ENCODE assay signal across 10 mouse cellular contexts in genomic region chr15:4376221-4376631, GRCm38 (mm10). TPM values are rescaled to one million over a fixed set of nuclear protein-coding genes. Genes with fewer than 3 reads are reported as not detected.
DNase-seq lines count a peak whose midpoint lies in the region; ATAC-seq lines count a peak whose summit lies in the region.
"Had no signal": no experiment of that assay in that cellular context is flagged by ENCODE, and none has a peak within 500 bp of the region (broad histone marks: within the 10 kb centered on the region; RNA-seq: fewer than 3 reads in every experiment).

No protein-coding gene starts in this region.

- DNase-seq in embryo, embryonic 10 days (ENCODE audit: low spot score) = peak; percentile 39
- DNase-seq in embryo, embryonic 9.5 days (ENCODE audit: extremely low spot score) = no peak
- no peak for DNase-seq in lung, postnatal 4 days
- DNase-seq in lung, adult 18-20 months = no peak

- H3K27ac ChIP-seq in lung, embryonic 15.5 days = no peak overlapping the region
- H3K27ac ChIP-seq in hindbrain, embryonic 16.5 days (ENCODE audit: low read depth, low read length) = peak overlapping the region; percentile 74
- peak overlapping the region; percentile 81 for H3K27ac ChIP-seq in neural tube, embryonic 15.5 days (replicated peaks)

- no peak for ATAC-seq in lung, embryonic 15.5 days (ENCODE audit: borderline replicate concordance, extremely low read depth, low FRiP score, low TSS enrichment)
- peak; percentile 53 for ATAC-seq in hindbrain, embryonic 16.5 days
- ATAC-seq in neural tube, embryonic 15.5 days (ENCODE audit: low FRiP score) = peak; percentile 54
- ATAC-seq in megakaryocyte, adult 5-6 weeks (ENCODE audit: poor library complexity, severe bottlenecking) = no peak

- H3K4me1 ChIP-seq in lung, embryonic 15.5 days = no peaks in the 10 kb centered on the region
- H3K4me1 ChIP-seq in hindbrain, embryonic 16.5 days (ENCODE audit: control insufficient read depth, insufficient read depth, low read depth, low read length) = peaks cover 6% of the 10 kb centered on the region
- peaks cover 20% of the 10 kb centered on the region for H3K4me1 ChIP-seq in neural tube, embryonic 15.5 days

- H3K4me3 ChIP-seq in lung, embryonic 15.5 days = no peak overlapping the region
- H3K4me3 ChIP-seq in hindbrain, embryonic 16.5 days (ENCODE audit: low read length) = peak overlapping the region; percentile 60
- H3K4me3 ChIP-seq in neural tube, embryonic 15.5 days (replicated peaks) = peak overlapping the region; percentile 67

- no peaks in the 10 kb centered on the region for H3K9me3 ChIP-seq in lung, embryonic 15.5 days
- H3K9me3 ChIP-seq in hindbrain, embryonic 16.5 days (ENCODE audit: control insufficient read depth, low read length) = no peaks in the 10 kb centered on the region
- no peaks in the 10 kb centered on the region for H3K9me3 ChIP-seq in neural tube, embryonic 15.5 days (replicated peaks)

- peaks cover 12% of the 10 kb centered on the region; the same call in 1 of the 2 replicates for H3K27me3 ChIP-seq in lung, embryonic 15.5 days
- no peaks in the 10 kb centered on the region for H3K27me3 ChIP-seq in hindbrain, embryonic 16.5 days (replicated peaks; ENCODE audit: control insufficient read depth, insufficient read depth, low read length)
- H3K27me3 ChIP-seq in neural tube, embryonic 15.5 days (replicated peaks) = no peaks in the 10 kb centered on the region

- peak overlapping the region; percentile 55; the same call in 1 of the 2 replicates for H3K4me2 ChIP-seq in lung, embryonic 15.5 days
- H3K4me2 ChIP-seq in hindbrain, embryonic 16.5 days (ENCODE audit: low read length) = peak overlapping the region; percentile 69
- H3K4me2 ChIP-seq in neural tube, embryonic 15.5 days = peak overlapping the region; percentile 90

- no peaks in the 10 kb centered on the region for H3K36me3 ChIP-seq in lung, embryonic 15.5 days
- H3K36me3 ChIP-seq in hindbrain, embryonic 16.5 days (ENCODE audit: control insufficient read depth, insufficient read depth, low read length) = no peaks in the 10 kb centered on the region
- H3K36me3 ChIP-seq in neural tube, embryonic 15.5 days = no peaks in the 10 kb centered on the region

- H3K9ac ChIP-seq in lung, embryonic 15.5 days = no peak overlapping the region
- H3K9ac ChIP-seq in hindbrain, embryonic 16.5 days (ENCODE audit: low read depth, low read length) = peak overlapping the region; percentile 78
- peak overlapping the region; percentile 74 for H3K9ac ChIP-seq in neural tube, embryonic 15.5 days (replicated peaks)

- WGBS in lung, embryonic 15.5 days = 25% methylated on average over 8 of the region's 8 CpGs
- 10% methylated on average over 8 of the region's 8 CpGs for WGBS in hindbrain, embryonic 16.5 days
- WGBS in neural tube, embryonic 15.5 days = 10% methylated on average over 8 of the region's 8 CpGs

RNA-seq across cellular contexts. Expression of gene Plcxd3, which starts 0.9 kb away (rescaled TPM):
- 0.50 and 0.71 TPM in 2 replicates for polyA plus RNA-seq in lung, embryonic 15.5 days (2015; fragmentation: Nextera tagmentation; extraction: Ambion mirVana)
- polyA plus RNA-seq in hindbrain, embryonic 16.5 days (2015; fragmentation: Nextera tagmentation; extraction: Ambion mirVana) = 86.5 and 99.7 TPM in 2 replicates
- 64.5 and 77.9 TPM in 2 replicates for polyA plus RNA-seq in neural tube, embryonic 15.5 days (2015; fragmentation: Nextera tagmentation; extraction: Ambion mirVana)
- total RNA-seq in megakaryocyte, adult 5-6 weeks (2015) = not detected in 2 replicates
- total RNA-seq in megakaryocyte, adult 5-6 weeks (2017) = not detected in 2 replicates
- total RNA-seq: common myeloid progenitor, adult 5-6 weeks; neutrophil, adult 5-6 weeks had no signal

Comparison
In these comparisons a context has a peak if more than half of its experiments do, and no peak if none do; other contexts are left out.
1. ATAC-seq: peak in hindbrain, embryonic 16.5 days (single experiment) and neural tube, embryonic 15.5 days (single experiment); none in lung, embryonic 15.5 days (single experiment) and megakaryocyte, adult 5-6 weeks (single experiment).
2. RNA of gene Plcxd3, which starts 0.9 kb away (polyA plus RNA-seq): 86.5 to 99.7 TPM in hindbrain, embryonic 16.5 days and 64.5 to 77.9 TPM in neural tube, embryonic 15.5 days; 0.50 to 0.71 TPM in lung, embryonic 15.5 days; every median in the first group is over 10 times any median in the second.
3. Peak in every context shown above with its lines, with median percentiles within 50 percentile points of each other: H3K4me2 ChIP-seq.